Mouse (Mus musculus): ENCODE measurements around the gene Ino80d. TPM values are rescaled to one million over a fixed set of nuclear protein-coding genes. Genes with fewer than 3 reads are reported as not detected.

The Ino80d gene
- total RNA-seq, 1 experiment from 2014 or later: 21.6 TPM

DNA sequence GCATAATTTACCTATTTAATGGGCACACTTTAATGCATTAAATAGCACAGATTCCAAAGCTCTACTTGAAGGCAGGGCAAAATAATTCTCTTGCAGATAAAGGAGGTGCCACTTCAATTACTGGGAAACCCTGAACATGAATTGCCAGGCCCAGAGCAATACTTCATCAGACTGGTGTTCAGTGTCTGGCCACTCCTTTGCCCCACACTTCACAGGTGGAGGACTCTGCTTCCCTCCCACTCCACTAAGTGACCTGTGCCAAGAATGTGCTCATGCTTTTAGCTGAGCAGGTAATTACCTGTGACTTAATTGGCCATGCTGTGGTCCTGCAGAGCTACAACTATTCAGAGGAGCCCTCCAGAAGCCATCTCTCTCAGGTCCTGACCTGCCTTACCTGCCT lies 166.7 kb downstream of the Ino80d start:
- no peak for ATAC-seq (replicated peaks; ENCODE audit: insufficient number of reproducible peaks, low FRiP score, low TSS enrichment, poor library complexity, severe bottlenecking)

DNA sequence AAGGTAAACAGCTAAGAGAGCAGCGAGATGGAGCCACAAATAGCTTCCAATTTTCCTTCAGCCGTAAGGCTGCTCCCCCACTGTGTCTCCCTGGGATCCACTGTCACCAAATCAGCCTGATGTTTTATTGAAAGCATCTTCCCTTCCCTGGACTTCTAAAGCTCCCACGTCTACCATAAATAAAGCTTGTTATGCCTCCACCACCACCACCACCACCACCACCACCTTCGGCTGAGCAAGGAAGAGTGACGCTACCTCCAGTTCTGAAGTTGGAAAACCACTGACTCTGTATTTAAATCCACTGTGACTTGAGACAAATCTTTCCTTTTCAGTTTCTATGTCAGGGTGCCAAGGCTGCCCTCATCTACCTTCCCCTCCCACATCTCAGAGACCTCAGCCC lies 167.5 kb downstream of the Ino80d start:
- ATAC-seq (replicated peaks; ENCODE audit: insufficient number of reproducible peaks, low FRiP score, low TSS enrichment, poor library complexity, severe bottlenecking): no peak

DNA sequence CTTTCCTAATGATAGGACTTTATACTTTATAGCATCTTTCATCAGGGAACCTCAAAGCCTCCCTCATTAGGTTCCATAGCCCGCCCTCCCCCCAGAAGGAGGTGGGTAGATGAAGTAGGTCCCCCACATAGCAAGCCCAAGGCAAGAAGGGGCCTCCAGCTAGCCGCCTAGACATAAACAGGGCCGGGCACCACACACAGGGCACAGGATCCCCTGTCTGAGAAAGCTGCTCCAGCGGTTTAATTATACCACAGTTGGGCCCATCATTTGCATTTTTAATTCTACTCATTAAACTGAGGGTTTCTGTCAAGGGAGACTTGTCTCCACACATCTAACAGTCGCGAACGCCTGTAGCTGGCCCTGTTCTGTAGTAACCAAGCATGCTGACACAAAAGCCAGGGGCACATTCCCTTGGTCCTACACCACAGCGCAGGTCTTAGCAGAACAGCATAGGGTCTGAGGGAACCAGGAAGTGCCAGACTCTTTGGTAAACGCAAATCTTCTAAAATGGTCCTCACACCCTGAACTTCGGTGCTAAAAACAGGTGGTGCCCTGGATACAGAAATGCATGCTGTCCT lies 179.6 kb downstream of the Ino80d start:
- no peak for ATAC-seq (replicated peaks; ENCODE audit: insufficient number of reproducible peaks, low FRiP score, low TSS enrichment, poor library complexity, severe bottlenecking)

DNA sequence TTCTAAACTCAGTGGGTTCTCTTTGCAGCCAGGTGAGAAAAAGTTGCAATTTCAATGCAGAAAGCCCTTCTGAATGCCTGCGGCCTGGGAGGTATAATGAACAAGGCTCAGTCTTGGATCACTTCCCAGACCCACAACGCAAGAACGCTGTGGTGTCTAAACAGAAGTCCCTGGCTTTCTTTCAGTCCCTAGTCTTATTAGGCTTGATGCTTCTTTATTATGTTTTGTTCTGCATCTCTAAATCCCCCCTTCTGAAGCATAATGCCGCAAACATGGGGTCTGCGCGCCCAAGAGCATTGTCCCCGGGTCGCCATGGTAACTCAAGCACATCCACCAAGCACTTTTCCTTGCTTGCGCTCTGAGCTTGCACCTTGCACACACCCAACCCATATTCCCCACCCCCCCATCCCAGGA lies 180.4 kb downstream of the Ino80d start:
- no peak for ATAC-seq (replicated peaks; ENCODE audit: insufficient number of reproducible peaks, low FRiP score, low TSS enrichment, poor library complexity, severe bottlenecking)

DNA sequence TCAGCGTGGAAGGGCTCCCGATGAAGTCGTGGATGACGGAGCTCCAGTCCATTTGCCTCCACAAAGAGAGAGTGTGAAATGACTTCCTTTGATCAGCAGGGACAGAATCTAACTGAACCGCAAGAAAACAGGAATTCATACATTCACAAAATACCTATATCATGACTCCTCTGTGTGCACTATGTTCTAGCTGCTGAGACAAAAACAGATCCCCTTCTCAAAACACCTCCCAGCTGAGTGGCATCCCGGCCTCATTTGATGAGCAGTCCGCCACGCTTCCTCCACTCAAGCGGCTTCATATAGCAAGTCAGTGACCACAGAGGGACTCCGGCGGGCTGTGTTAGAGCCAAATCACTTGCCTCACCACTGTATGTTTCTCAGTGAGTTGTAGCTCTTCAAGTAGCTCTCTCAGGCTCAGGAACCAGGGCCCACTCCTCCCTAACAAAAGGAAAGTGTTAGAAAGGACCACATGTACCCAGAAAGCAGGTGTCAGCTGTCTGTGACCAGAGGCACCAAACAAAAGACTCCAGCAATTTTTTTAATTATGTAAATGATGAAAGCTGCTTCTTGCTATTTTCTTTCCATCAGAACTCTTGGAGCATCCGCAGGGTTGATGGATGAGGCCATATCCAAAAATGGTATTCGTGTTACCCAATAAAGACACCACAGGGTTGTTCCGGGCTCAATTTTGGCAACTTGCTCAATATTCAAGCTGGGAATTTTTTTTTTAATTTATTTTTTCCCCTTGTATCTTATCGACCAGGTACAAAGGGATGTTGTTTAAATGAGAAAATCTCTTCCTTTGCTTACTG lies 181.0 kb downstream of the Ino80d start:
- ATAC-seq (replicated peaks; ENCODE audit: insufficient number of reproducible peaks, low FRiP score, low TSS enrichment, poor library complexity, severe bottlenecking): no peak

DNA sequence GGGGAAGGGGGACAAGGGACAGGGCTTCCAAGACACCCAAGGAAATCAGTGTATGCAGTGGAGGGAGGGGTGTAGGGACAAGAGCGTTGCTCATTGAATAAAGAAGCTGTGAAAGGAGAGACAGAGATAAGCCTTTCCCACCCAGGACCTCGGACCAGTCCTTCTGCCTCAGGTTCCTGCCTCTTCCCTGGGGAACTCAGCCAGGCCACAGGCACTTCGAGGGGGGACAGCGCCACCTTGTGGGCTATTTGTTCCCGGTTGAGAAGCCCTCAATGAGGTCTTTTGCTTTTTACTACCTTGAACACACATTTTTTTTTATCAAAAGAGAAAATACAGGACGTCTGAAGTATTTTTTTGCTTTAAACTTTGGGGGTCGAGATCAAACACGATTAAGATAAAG lies 185.0 kb downstream of the Ino80d start:
- ATAC-seq (replicated peaks; ENCODE audit: insufficient number of reproducible peaks, low FRiP score, low TSS enrichment, poor library complexity, severe bottlenecking): no peak

DNA sequence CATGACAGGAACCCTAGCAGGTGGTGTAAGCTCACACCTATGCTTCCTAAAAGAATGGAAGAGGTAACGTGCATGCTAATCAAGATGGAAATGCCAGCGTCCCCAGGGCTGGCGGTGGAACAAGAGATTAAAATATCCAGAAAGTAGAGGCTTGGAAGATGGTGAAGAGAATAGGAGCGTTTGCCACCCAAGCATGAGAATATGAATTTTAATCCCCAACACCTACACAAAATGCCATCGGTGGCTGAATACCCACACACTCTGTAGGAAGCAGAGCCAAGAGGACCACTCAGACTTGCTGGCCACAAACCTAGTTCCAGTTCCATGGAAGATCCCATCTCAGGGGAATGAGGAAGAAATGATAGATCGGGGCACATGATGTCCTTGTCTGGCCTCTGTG lies 195.2 kb downstream of the Ino80d start:
- ATAC-seq (replicated peaks; ENCODE audit: insufficient number of reproducible peaks, low FRiP score, low TSS enrichment, poor library complexity, severe bottlenecking): no peak

DNA sequence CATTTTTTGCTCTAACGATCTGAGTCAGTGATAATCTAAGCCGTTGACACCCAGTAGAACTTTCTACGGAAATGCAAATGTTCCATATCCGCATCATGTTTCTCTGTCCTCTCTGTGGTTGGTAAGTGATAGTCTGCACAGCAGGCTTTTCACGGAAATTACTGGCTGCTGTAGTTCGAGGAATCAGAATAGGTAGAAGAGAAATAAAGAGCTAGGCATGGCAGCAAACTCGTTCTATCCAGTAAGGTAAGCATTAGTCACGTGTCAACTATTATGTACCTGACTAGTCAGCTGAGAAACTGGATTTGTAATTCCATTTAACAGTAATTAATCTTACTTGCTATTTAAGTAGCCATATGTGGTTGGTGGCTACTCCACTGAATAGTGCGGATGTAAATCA lies 197.9 kb downstream of the Ino80d start:
- no peak for ATAC-seq (replicated peaks; ENCODE audit: insufficient number of reproducible peaks, low FRiP score, low TSS enrichment, poor library complexity, severe bottlenecking)

DNA sequence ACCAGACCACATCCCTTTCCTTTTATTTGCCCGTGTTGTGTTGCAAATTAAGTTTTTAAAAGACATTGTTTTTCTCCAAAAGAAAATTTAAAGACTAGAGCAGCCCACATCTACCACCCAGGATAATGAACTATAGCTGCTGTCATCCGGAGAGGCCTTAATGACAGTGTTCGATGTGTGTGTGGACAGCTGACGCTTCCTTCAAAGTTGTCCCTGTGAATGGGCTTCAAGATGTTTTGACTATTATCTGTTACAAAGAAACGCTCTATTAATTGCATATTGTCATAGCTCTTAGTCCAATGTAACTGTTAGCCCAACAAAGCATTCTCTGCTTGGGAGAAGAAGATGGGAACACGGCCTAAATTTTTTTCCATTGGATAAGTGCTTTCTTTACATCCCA lies 200.0 kb downstream of the Ino80d start:
- no peak for ATAC-seq (replicated peaks; ENCODE audit: insufficient number of reproducible peaks, low FRiP score, low TSS enrichment, poor library complexity, severe bottlenecking)

DNA sequence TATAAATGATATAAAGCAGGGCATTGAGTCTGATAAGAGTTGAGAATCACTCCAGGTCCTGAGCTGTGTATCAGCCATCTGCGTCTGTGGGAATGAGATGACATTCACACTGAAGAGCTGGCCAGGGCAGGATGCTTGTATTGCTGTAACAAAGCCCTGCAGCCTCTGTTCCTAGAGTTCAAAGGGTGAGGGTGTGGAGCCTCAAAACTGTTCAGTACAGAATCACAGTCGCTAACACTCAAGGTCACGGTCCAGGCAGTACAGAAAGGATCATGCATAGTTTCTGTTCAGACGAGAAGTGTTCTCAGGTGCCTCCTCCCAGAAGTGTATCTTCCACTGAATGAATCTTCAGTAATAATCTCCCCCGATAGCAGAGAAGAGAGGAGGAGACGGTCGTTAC lies 203.0 kb downstream of the Ino80d start:
- no peak for ATAC-seq (replicated peaks; ENCODE audit: insufficient number of reproducible peaks, low FRiP score, low TSS enrichment, poor library complexity, severe bottlenecking)

DNA sequence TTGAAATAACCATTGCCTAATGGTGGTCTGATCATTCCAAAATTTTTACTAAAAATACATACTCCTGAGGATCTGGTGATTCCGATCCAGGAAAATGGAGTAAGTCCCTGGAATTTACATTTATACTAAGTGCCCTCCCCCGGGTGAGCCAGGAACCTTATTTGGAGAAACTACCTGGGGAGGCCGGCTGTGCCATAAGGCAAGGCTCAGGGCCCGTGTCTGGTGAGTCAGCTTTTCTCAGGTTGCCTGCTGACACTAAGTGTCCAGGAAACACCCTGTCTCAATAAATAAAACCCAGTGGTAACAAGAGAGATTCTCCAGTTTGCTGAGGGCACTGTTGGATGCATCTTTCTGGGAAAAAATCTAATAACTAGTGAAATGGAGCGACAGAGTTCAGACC lies 205.3 kb downstream of the Ino80d start:
- no peak for ATAC-seq (replicated peaks; ENCODE audit: insufficient number of reproducible peaks, low FRiP score, low TSS enrichment, poor library complexity, severe bottlenecking)

DNA sequence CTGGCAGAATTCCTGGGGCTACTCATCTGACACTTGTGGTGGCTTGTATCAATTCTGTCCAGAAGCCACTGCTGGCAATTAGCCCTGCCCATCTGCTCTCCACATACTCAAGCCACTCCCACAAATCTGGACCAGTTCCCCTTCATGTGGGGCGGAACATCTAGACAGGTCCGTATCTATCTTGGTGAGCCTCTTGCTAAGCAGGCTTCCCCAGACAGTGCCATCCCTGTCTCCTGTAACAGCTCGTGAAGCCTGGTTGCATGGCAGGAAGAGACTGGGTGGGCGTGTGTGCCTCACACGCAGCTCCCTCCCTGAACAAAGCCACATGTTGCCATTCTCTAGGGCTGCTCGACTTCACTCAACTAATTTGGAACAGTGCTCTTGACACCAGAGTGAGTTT lies 206.0 kb downstream of the Ino80d start:
- no peak for ATAC-seq (replicated peaks; ENCODE audit: insufficient number of reproducible peaks, low FRiP score, low TSS enrichment, poor library complexity, severe bottlenecking)

Other genes with a start within 250 kb of the Ino80d start
- 1,374 to 1,946 TPM (median 1,494 TPM) in 3 replicates for gene Eef1b2, start 62.2 kb upstream of the Ino80d start, total RNA-seq (2017)
- 64.3 to 129 TPM (median 108 TPM) in 3 replicates for gene Ndufs1, start 62.2 kb upstream of the Ino80d start, total RNA-seq (2017)
- gene Gpr1, start 99.9 kb upstream of the Ino80d start, total RNA-seq (2017): not detected in 3 replicates
- 1.9 TPM in 1 of 3 replicates, not detected in the others for gene Zdbf2, start 158.6 kb upstream of the Ino80d start, total RNA-seq (2017)

All from monocyte, adult 5-6 weeks (primary cell).